Mouse (Mus musculus): ENCODE measurements around the gene Rab37. TPM values are rescaled to one million over a fixed set of nuclear protein-coding genes. Genes with fewer than 3 reads are reported as not detected.

The Rab37 gene
- polyA plus RNA-seq, 1 experiment from 2014 or later = 1.5 TPM

DNA sequence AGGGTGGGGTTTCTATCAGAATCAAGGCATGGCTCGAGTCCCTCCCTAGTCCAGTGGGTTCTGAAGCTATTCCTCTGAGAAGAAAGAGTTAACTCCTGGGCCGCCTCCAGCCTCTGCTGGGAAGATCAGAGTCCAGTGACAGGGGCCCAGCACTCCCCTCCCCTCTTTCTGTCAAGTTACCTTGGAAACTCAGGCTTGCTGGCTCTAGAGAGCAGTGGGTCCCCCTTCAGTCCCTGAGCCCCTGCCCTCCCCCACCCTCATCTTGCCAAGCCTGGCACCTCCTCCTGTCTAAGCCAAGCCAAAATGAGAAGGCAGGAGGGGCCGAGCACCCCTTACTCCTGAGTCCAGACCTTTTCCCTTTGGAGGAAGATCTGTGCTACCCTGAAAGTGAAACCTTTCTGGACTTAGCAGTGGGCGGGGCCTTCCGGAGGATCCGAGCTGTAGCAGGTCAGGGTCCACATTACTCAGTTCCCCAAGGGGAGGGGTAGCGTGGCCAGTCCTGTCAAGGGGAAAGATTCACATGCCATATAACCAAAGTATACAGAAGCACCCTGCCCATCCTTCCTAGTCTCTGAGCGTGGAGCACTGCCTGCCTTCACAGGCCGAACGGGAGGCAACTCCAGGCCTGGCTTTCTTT, 86.4 kb downstream of the Rab37 start:
- Histone ChIP-seq H3K27me3 (peaks cover 24% of the 10 kb centered on the region), H3K9ac (peak overlapping the region; percentile 20), H3K9me3 (replicated peaks) (no peaks in the 10 kb centered on the region), H3K4me2 (replicated peaks) (peak overlapping the region; percentile 25), H3K27ac (peak overlapping the region; percentile 41; the same call in 1 of the 2 replicates), H3K36me3 (no peaks in the 10 kb centered on the region), H3K4me3 (no peak overlapping the region), H3K4me1 (peaks cover 53% of the 10 kb centered on the region)
- 36% methylated on average over 10 of the region's 10 CpGs for WGBS
- peak; percentile 60 for ATAC-seq (ENCODE audit: low FRiP score)

DNA sequence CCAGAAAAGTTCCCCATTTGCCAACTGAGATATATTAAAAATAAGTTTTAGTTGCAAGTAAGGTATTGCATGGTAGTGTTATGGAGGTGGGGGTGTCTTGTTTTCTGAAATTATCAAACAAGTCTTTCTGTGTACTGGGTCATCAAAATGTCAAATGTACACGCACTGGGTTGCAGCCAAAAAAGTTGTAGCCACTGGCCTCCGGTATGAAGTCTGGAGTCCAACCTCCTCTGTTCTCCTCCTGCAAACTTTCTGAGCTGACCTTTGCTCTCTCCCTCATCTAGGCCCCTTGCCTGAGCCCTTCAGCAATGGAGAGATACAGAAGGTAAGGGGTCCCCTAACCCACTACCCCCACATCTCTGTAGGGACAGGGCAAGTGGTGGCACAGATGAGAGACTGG, 87.5 kb downstream of the Rab37 start:
- no peak overlapping the region for H3K27ac ChIP-seq
- H3K4me2 ChIP-seq (replicated peaks) = no peak overlapping the region
- no peak overlapping the region for H3K9ac ChIP-seq
- peaks cover 42% of the 10 kb centered on the region for H3K4me1 ChIP-seq
- no peaks in the 10 kb centered on the region for H3K36me3 ChIP-seq
- ATAC-seq (ENCODE audit: low FRiP score) = no peak
- WGBS = 85% methylated on average over 2 of the region's 2 CpGs
- H3K4me3 ChIP-seq = no peak overlapping the region
- peaks cover 16% of the 10 kb centered on the region for H3K27me3 ChIP-seq
- no peaks in the 10 kb centered on the region for H3K9me3 ChIP-seq (replicated peaks)

DNA sequence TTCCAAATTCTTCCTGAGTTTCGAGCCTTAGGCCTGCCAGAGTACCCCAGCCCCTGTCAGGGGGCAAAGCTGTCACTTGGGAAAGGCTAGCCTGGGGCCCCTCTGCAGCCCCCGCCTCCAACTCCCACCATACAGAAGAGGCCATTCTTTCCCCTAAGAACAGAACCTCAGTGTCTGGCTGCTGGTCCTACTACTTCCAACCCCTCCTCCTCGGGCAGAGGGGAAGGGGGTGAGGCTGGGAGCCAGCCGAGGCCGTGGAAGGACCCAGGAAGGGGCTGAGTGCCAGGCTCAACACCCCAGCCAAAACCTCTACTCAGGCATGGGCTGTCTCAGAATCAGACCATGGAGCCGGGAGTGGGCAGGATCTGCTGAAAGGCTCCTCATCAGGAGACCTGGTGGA, 88.0 kb downstream of the Rab37 start:
- H3K4me1 ChIP-seq = peaks cover 38% of the 10 kb centered on the region
- H3K4me3 ChIP-seq = no peak overlapping the region
- H3K36me3 ChIP-seq = no peaks in the 10 kb centered on the region
- no peak for ATAC-seq (ENCODE audit: low FRiP score)
- no peak overlapping the region for H3K4me2 ChIP-seq (replicated peaks)
- no peak overlapping the region for H3K9ac ChIP-seq
- no peaks in the 10 kb centered on the region for H3K9me3 ChIP-seq (replicated peaks)
- peaks cover 12% of the 10 kb centered on the region for H3K27me3 ChIP-seq
- 73% methylated on average over 6 of the region's 6 CpGs for WGBS
- no peak overlapping the region for H3K27ac ChIP-seq

DNA sequence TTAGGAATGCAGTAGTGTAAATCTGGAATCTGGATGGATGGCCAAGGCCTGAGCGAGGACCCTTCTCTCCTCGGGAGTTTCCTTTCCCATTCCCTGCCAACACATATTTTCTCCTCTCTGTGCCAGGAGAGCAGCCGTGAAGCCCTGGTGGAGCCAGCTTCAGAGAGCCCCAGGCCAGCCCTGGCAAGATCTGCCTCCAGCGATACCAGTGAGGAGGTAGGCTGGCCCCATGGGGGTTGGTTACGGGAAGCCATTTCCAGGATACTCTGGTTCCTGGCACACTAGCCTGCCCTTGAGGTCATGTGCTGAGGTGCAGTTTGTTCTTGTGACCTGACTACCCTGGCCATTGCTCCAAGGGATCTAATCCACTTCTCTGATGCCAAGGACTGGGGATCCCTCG, 88.7 kb downstream of the Rab37 start:
- ATAC-seq (ENCODE audit: low FRiP score) = no peak
- H3K9ac ChIP-seq = no peak overlapping the region
- no peaks in the 10 kb centered on the region for H3K9me3 ChIP-seq (replicated peaks)
- H3K4me2 ChIP-seq (replicated peaks) = no peak overlapping the region
- H3K27ac ChIP-seq = no peak overlapping the region
- 86% methylated on average over 6 of the region's 6 CpGs for WGBS
- no peak overlapping the region for H3K4me3 ChIP-seq
- H3K27me3 ChIP-seq = peaks cover 5% of the 10 kb centered on the region; the same call in 1 of the 2 replicates
- no peaks in the 10 kb centered on the region for H3K36me3 ChIP-seq
- peaks cover 31% of the 10 kb centered on the region for H3K4me1 ChIP-seq

DNA sequence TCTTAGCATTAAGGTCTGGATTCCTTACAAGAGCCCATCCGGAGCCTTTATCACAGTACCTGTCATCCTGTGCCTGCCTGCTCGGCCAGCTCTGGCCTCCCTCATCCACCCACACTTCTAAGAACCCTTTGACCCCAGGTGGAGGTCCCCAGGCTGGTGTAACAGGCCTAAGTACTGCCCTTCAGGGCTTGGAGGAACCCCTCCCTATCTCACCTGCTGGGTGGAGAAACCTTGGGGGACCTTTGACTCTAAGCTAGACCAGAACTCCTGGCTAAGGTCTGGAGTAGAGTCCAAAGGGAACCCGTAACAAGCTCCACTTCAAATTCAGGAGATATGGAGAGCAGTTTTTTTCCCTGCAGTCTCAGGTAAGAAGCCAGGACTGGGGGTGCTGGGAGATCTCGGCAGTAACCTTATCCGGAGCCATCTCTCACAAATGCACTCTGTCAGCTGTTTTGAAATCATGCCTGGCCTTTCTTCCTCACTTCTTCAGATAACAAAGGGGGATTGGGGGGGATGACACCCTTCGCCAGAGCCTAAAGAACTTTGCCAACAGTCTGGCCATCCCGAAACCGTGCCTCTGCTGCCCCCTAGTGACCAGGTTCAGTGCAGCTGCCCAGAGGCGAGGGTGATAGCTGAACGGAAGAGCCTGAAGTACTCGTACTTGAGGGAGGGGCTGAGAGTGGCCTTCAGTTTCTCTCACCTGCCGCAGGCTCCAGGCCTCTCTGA, 90.8 kb downstream of the Rab37 start:
- WGBS = 21% methylated on average over 12 of the region's 12 CpGs

DNA sequence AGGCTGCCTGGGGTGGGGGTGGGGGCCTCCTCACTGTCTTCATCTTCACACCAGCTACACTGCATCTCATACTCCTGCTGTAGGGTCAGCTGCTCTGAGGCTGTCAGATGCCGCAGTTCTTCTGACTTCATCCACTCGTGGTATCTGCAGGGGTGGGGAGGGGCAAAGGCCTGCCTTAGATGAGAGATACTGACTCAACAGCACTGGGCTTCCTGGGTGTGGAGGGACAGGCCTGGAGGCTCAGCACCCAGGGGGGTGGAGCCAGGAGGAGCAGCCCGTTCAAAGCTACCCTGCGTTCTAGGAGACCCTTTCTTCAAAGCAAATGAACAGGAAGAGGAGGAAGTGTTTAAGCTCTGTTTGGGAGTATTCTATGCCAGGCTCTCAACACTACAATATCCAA, 93.7 kb downstream of the Rab37 start:
- no peak overlapping the region for H3K27ac ChIP-seq
- peaks cover 18% of the 10 kb centered on the region for H3K4me1 ChIP-seq
- no peak overlapping the region for H3K4me3 ChIP-seq
- ATAC-seq (ENCODE audit: low FRiP score) = no peak
- no peak overlapping the region for H3K9ac ChIP-seq
- H3K36me3 ChIP-seq = no peaks in the 10 kb centered on the region
- no peaks in the 10 kb centered on the region for H3K9me3 ChIP-seq (replicated peaks)
- WGBS = 51% methylated on average over 4 of the region's 4 CpGs
- no peaks in the 10 kb centered on the region for H3K27me3 ChIP-seq
- H3K4me2 ChIP-seq (replicated peaks) = no peak overlapping the region

More for the DNA sequence above, 90.8 kb downstream of the Rab37 start:
- no peaks in the 10 kb centered on the region for H3K27me3 ChIP-seq
- no peaks in the 10 kb centered on the region for H3K36me3 ChIP-seq
- no peak overlapping the region for H3K4me2 ChIP-seq (replicated peaks)
- H3K4me1 ChIP-seq = peaks cover 21% of the 10 kb centered on the region
- H3K27ac ChIP-seq = no peak overlapping the region
- no peaks in the 10 kb centered on the region for H3K9me3 ChIP-seq (replicated peaks)
- no peak for ATAC-seq (ENCODE audit: low FRiP score)
- no peak overlapping the region for H3K9ac ChIP-seq
- no peak overlapping the region for H3K4me3 ChIP-seq

DNA sequence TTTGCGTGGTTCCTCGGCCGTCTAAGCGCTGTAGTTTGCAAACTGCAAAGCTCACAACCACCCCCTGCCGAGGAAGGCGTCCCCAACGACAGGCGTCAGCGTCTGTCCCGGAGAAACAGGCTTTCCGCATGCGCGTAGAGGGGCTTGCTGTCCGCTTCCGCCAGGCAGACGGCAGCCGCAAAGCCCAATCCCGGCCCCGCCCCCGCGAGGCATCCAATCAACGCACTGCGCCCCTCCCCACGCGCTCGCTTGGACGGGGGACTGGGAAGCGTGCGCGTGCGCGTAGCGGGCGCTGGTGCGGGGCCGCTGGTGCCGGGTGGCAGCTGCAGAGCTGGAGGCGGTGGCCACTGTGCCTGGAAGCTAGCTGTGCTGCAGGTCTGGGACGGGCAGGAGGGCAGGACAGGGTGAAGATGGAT, 96.0 kb downstream of the Rab37 start, which contains the start of gene Tmem104:
TSS of gene Tmem104 (plus strand) at position 264 of the 416 bp plus-strand sequence.
- peak within 1 kb of the TSS; percentile 86 for H3K4me2 ChIP-seq (replicated peaks)
- H3K9ac ChIP-seq = peak within 1 kb of the TSS; percentile 76
- H3K4me1 ChIP-seq = peaks cover 18% of the 10 kb centered on the region
- peaks cover 4% of the 10 kb centered on the region; the same call in 1 of the 2 replicates for H3K36me3 ChIP-seq
- peak; percentile 93 for ATAC-seq (ENCODE audit: low FRiP score)
- no peaks in the 10 kb centered on the region for H3K27me3 ChIP-seq
- peak within 1 kb of the TSS; percentile 59 for H3K4me3 ChIP-seq
- under 1% methylated on average over 39 of the region's 39 CpGs for WGBS
- H3K9me3 ChIP-seq (replicated peaks) = no peaks in the 10 kb centered on the region
- H3K27ac ChIP-seq = peak within 1 kb of the TSS; percentile 87

DNA sequence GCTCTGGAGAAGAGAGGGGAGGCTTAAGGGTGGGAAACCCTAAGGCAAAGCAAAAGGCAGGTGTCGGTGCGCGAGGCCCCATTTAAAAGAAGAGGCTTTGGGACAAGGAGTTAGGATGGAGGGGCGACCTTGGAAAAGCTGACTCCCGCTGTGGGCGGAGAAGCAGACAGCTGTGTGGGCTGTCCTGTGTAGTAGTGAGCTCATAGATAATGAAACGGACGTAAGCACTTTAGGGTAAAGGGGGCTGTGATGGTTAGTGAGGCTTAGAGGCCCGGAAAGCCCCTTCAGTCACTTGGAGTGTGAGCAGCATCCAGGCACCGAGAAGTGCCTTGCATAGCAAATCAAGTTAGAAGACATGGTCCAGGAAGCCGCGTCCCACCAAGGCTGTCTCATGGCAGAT, 96.5 kb downstream of the Rab37 start, which contains the start of gene Nat9:
TSS of gene Nat9 (minus strand) at position 167 of the 400 bp plus-strand sequence.
- H3K27ac ChIP-seq = peak within 1 kb of the TSS; percentile 87
- H3K4me1 ChIP-seq = peaks cover 18% of the 10 kb centered on the region
- H3K27me3 ChIP-seq = no peaks in the 10 kb centered on the region
- peak; percentile 44 for ATAC-seq (ENCODE audit: low FRiP score)
- H3K9ac ChIP-seq = peak within 1 kb of the TSS; percentile 76
- peak within 1 kb of the TSS; percentile 86 for H3K4me2 ChIP-seq (replicated peaks)
- H3K36me3 ChIP-seq = peaks cover 4% of the 10 kb centered on the region; the same call in 1 of the 2 replicates
- peak within 1 kb of the TSS; percentile 59 for H3K4me3 ChIP-seq
- WGBS = 17% methylated on average over 12 of the region's 12 CpGs
- no peaks in the 10 kb centered on the region for H3K9me3 ChIP-seq (replicated peaks)

DNA sequence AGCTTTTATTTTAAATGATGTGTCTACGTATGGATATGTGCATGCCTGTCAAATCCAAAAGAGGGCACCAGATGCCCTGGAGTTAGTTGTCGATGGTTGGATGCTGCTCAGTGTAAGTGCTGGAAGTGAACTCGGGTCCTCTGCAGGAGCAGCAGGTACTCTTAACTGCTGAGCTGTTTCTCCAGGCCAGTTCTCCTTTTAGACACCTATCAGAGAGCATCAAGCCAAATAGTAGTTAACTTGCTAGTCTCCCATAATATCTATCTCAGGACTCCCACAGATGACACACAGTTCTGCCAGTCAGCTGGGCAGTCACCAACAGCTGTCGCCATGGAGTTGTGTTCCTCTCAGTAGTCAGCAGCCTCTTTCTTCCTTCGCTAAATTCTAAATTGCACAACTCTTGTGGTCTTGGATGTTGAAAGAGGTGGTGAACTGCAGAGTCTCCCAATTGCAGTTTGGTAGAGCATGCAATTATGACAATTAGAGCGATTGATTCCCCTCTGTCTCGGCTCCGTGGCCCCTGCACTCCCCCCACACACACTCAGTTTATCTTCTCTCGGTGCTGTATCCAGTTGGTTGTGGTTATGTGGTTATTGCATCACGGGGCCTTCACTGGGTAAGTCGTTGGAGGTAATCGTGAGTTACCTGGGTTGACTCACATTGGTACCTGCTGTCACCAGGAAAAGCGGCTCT, 97.5 kb downstream of the Rab37 start:
- Histone ChIP-seq H3K4me1 (peaks cover 18% of the 10 kb centered on the region), H3K4me3 (no peak overlapping the region), H3K27ac (no peak overlapping the region), H3K36me3 (peaks cover 4% of the 10 kb centered on the region; the same call in 1 of the 2 replicates), H3K4me2 (replicated peaks) (no peak overlapping the region), H3K9ac (no peak overlapping the region), H3K9me3 (replicated peaks) (no peaks in the 10 kb centered on the region), H3K27me3 (no peaks in the 10 kb centered on the region)
- WGBS = 90% methylated on average over 13 of the region's 13 CpGs
- no peak for ATAC-seq (ENCODE audit: low FRiP score)

DNA sequence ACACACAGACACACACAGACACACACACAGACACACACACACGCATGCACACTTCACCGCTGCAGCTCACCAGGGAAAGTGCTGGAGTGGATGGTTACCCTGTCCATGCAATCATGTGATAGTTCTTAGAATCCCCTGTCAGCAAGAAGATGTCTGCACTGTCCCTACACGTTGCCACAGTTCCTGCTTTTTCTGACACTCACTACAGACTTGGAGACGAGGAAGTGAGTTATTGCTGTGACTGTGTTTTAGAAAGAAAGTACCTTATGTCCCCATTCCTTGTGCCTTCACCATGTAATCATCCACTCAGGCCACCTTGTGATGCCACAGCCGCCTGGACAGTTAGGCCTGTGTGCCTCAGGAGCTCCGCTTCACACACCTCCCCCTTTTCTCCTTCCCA, 98.1 kb downstream of the Rab37 start:
- H3K4me1 ChIP-seq = peaks cover 18% of the 10 kb centered on the region
- no peak for ATAC-seq (ENCODE audit: low FRiP score)
- no peak overlapping the region for H3K27ac ChIP-seq
- 90% methylated on average over 6 of the region's 6 CpGs for WGBS
- H3K4me2 ChIP-seq (replicated peaks) = no peak overlapping the region
- peaks cover 4% of the 10 kb centered on the region; the same call in 1 of the 2 replicates for H3K36me3 ChIP-seq
- no peaks in the 10 kb centered on the region for H3K27me3 ChIP-seq
- H3K9me3 ChIP-seq (replicated peaks) = no peaks in the 10 kb centered on the region
- no peak overlapping the region for H3K9ac ChIP-seq
- H3K4me3 ChIP-seq = no peak overlapping the region

DNA sequence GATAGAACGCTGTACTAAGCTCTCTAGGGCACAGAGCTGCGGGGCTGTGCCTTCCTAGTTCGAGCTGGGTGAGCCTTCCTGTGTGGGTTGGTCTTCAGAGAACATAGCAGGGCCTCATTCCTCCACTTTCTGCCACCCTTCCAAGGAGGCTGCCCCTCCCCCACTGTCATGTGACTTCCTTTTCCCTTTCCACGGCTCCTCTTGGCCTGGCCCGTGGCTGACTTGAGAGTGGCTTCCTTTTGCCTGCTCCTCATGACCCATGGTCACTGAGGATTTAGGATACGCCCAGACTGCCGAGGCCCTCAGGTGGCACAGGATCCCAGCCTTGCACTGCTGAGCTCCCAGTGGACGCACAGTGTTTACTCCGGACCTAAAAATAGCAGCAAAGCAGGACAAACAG, 100.9 kb downstream of the Rab37 start:
- Histone ChIP-seq H3K27me3 (no peaks in the 10 kb centered on the region; the same call in 1 of the 2 replicates), H3K4me2 (replicated peaks) (no peak overlapping the region), H3K27ac (no peak overlapping the region), H3K9ac (no peak overlapping the region), H3K36me3 (peaks cover 4% of the 10 kb centered on the region; the same call in 1 of the 2 replicates), H3K4me1 (peaks cover 9% of the 10 kb centered on the region), H3K9me3 (replicated peaks) (no peaks in the 10 kb centered on the region), H3K4me3 (no peak overlapping the region)
- ATAC-seq (ENCODE audit: low FRiP score) = no peak
- 75% methylated on average over 9 of the region's 9 CpGs for WGBS

DNA sequence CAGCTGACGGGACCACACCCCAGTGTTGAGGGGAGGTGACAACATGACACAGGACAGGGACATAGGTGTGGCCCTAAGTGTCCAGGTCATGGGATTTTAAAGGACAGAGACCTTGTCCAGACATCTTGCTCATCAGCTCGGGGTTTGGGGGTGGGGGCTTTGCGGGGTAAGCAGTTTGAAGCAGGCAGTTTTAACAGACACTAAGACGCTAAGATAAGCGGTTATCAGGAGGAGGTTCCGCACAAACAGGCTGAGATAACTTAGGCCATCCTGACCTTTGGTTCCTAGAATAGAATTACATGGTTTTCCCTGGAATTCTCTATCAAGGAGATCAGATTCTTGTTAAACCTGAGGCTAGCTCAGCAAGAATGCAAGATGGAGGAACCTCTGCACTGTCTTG, 103.5 kb downstream of the Rab37 start:
- Histone ChIP-seq H3K4me1 (peaks cover 7% of the 10 kb centered on the region), H3K27ac (no peak overlapping the region), H3K36me3 (peaks cover 9% of the 10 kb centered on the region), H3K9me3 (replicated peaks) (no peaks in the 10 kb centered on the region), H3K27me3 (no peaks in the 10 kb centered on the region; the same call in 1 of the 2 replicates), H3K9ac (no peak overlapping the region), H3K4me3 (no peak overlapping the region), H3K4me2 (replicated peaks) (no peak overlapping the region)
- WGBS = 89% methylated on average over 6 of the region's 6 CpGs
- no peak for ATAC-seq (ENCODE audit: low FRiP score)

Data from hindbrain, embryonic 12.5 days (tissue).